Mouse (Mus musculus) naive thymus-derived CD4-positive, alpha-beta T cell, adult 5 months (primary cell): ENCODE measurements around the gene Park7. TPM values are rescaled to one million over a fixed set of nuclear protein-coding genes. Genes with fewer than 3 reads are reported as not detected.

ENCODE experiments used
- polyA plus RNA-seq: library from polyadenylated mRNA; unstranded; fragments of 100-300 nt; shearing (Covaris generic); gene quantifications from one replicate; pipeline ENCODE4 v1.2.1, GENCODE M21; 2017

Gene Park7
- 197 TPM for polyA plus RNA-seq

DNA sequence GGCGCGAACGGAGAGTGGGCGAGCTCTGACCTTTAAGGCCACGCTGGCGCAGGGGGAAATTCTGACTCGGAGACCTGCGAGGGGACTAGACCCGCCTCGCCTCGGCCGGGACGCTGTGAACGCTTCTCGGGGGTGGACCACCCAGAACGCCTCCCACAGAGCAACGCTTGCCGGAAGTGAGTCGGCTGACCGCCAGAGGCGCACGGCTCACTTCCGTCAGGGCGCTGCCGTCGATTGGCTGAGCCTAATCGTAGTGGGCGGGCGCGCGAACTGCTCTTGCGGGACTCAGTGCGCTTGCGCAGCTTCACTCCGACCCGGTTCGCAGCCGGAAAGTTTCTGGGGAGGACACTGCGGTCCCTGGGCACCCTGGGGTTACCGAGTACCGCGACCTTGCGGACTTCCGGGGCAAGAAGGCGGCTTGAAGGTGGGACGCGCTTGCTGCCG, at the start of gene Park7, which contains the start of gene Tnfrsf9:
Gene Park7 (minus strand): TSS at position 148 of the 444 bp plus-strand sequence.
Gene Tnfrsf9 (plus strand): TSS at position 273 of the 444 bp plus-strand sequence.

DNA sequence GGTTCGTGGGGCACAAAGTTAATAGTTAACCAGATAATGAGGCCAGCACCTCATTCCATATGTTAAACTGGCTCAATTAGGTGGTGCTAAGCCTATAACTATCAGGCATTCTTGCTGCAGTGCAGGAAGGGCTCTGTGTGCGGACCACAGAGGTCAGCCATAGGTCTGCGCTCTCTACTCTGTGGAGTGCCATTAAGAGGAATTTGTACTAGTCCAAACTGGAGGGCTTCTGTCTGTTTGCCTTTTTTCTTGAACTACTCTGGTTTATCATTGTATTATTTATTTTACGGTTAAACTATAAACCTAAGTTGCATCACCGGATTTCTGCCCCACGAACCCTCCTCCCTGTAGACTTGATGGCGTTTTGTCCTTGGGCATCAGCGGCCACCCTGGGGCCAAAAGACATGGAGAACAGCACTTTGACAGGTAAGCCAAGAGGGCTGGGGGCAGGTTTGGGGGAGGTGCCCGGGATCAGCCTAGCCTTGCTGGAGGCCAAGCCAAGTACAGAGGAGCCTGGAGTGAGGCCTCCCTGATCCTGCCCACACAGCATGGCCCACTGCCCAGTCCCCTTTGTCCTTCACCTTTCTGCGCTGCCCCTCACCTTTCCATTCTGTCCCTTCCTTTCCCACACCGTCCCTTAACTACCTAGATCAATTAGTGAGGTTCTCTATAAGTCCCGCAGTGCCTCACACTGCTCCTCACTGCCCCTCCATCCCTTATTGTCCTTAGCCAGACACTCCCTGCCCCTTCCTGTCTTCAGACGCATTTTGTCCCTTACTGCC, 60.4 kb downstream of the Park7 start, which contains the start of gene Errfi1:
Gene Errfi1 (plus strand): TSS at position 240 of the 782 bp plus-strand sequence.

Other genes with a start within 250 kb of the Park7 start
- gene Errfi1, start 60.5 kb downstream of the Park7 start, polyA plus RNA-seq, result 24.6 TPM
- 12.8 TPM for gene Tnfrsf9, start 125 bp upstream of the Park7 start, polyA plus RNA-seq
- not detected for gene Uts2, start 82.7 kb upstream of the Park7 start, polyA plus RNA-seq
- gene Per3, start 130.2 kb upstream of the Park7 start, polyA plus RNA-seq, result 1.4 TPM
- gene Vamp3, start 143.5 kb upstream of the Park7 start, polyA plus RNA-seq, result 59.7 TPM
- gene Gm13090, start 175.1 kb upstream of the Park7 start, polyA plus RNA-seq, result not detected